18 mouse cellular contexts compared by ENCODE assay signal in the genomic region with DNA sequence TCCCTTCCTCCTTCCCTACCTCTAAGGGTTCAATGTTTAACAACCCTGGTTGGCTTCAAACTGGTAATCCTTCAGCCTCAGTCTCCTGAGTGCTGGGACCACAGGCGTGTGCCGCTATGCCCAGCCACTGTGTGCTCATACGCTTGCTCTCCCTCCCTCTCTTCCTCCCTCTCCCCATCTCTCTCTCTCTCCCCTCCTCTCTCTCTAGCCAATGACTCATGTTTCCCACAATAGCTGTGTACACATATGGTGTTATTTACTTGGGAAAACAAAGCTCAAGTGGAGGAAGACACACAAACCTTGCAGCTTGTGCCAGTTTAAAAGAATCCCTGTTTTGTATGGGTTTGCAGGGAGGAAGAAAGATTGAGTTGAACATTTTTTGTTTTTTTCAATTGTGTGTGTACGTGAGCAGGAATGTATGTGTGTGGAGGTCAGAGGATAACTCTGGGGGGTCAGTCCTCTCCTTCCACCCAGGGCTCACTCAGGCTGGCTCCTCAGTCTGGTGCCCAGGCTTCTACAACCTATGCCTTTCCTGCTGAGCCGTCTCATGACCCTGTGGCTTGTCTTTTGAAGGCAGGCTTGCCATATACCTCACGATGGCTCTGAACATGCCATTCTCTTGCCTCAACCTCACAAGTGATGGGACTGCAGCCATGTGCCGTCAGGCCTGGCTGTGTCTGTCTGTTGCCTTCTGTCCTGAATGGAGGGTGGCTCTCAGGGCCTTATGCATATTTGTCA. TPM values are rescaled to one million over a fixed set of nuclear protein-coding genes. Genes with fewer than 3 reads are reported as not detected.
DNase-seq lines count a peak whose midpoint lies in the region; ATAC-seq and TF ChIP-seq lines count a peak whose summit lies in the region.
"Had no signal": no experiment of that assay in that cellular context is flagged by ENCODE, and none has a peak within 500 bp of the region (broad histone marks: within the 10 kb centered on the region; RNA-seq: fewer than 3 reads in every experiment).

No protein-coding gene starts in this region.

- H3K4me3 ChIP-seq in lung, postnatal 0 days (ENCODE audit: low read depth, low read length): no peak overlapping the region
- 0 out of 2 replicates have a peak overlapping the region, but pooled peaks have one; percentile 11 for H3K4me3 ChIP-seq in olfactory bulb, adult 2 months (ENCODE audit: insufficient read depth, low read depth, low read length)
- H3K4me3 ChIP-seq: lung, embryonic 15.5 days; midbrain, embryonic 13.5 days; neural tube, embryonic 13.5 days had no signal

- H3K4me1 ChIP-seq in lung, postnatal 0 days (ENCODE audit: insufficient read depth, low read depth, low read length): no peaks in the 10 kb centered on the region
- peaks cover 25% of the 10 kb centered on the region for H3K4me1 ChIP-seq in olfactory bulb, adult 2 months (ENCODE audit: control insufficient read depth, insufficient read depth, low read length)
- H3K4me1 ChIP-seq: lung, embryonic 15.5 days; midbrain, embryonic 13.5 days; neural tube, embryonic 13.5 days had no signal

- no peak for TF ChIP-seq EP300 in lung, postnatal 0 days (IDR thresholded peaks at IDR 0.05)

- no peak for TF ChIP-seq POLR2A in olfactory bulb, adult 2 months (IDR thresholded peaks at IDR 0.05; ENCODE audit: insufficient read depth, low read depth, low read length)

- H3K9ac ChIP-seq in lung, postnatal 0 days (replicated peaks; ENCODE audit: low read depth): no peak overlapping the region
- H3K9ac ChIP-seq: lung, embryonic 15.5 days; midbrain, embryonic 13.5 days had no signal

- ATAC-seq in frontal cortex, adult (ENCODE audit: low TSS enrichment): peak; percentile 75
- ATAC-seq in lung, postnatal 0 days: peak; percentile 43
- ATAC-seq: midbrain, embryonic 13.5 days; Patski had no signal

- H3K9me3 ChIP-seq in lung, postnatal 0 days (ENCODE audit: low read length): no peaks in the 10 kb centered on the region
- H3K9me3 ChIP-seq: lung, embryonic 15.5 days; midbrain, embryonic 13.5 days; neural tube, embryonic 13.5 days had no signal

- no peak overlapping the region for H3K4me2 ChIP-seq in lung, postnatal 0 days (replicated peaks; ENCODE audit: low read depth, low read length)
- H3K4me2 ChIP-seq: lung, embryonic 15.5 days; midbrain, embryonic 13.5 days; neural tube, embryonic 13.5 days had no signal

- no peak overlapping the region for H3K27ac ChIP-seq in lung, postnatal 0 days (ENCODE audit: low read length)
- peak overlapping the region; percentile 98 for H3K27ac ChIP-seq in olfactory bulb, adult 2 months (ENCODE audit: insufficient read depth, low read depth, low read length)
- H3K27ac ChIP-seq: lung, embryonic 15.5 days; midbrain, embryonic 13.5 days; neural tube, embryonic 13.5 days had no signal

- H3K36me3 ChIP-seq in lung, postnatal 0 days (ENCODE audit: insufficient read depth, low read length): no peaks in the 10 kb centered on the region

- 64% methylated on average over 7 of the region's 7 CpGs for WGBS in lung, postnatal 0 days
- WGBS in olfactory bulb, adult 2 months: 27% methylated on average over 7 of the region's 7 CpGs

- no peak for DNase-seq in frontal cortex, postnatal 10 days (ENCODE audit: low spot score in 2 of 2)
- DNase-seq in lung, postnatal 0 days (ENCODE audit: low spot score): peak; percentile 28
- DNase-seq in lung, postnatal 25 days (ENCODE audit: low spot score): no peak
- peak; percentile 93 for DNase-seq in cerebellum, adult 9-10 months
- DNase-seq in heart, postnatal 14 days: no peak
- DNase-seq in kidney, adult 8-10 months: no peak
- DNase-seq: adrenal gland, adult 8-10 months; heart, postnatal 10 days; kidney, postnatal 10 days; thymus, postnatal 36 days had no signal

- intact Hi-C loops in heart, postnatal 14 days (cut with DNase I): no loop called here

- no peak for TF ChIP-seq CTCF in lung, postnatal 0 days (IDR thresholded peaks at IDR 0.05)
- TF ChIP-seq CTCF in olfactory bulb, adult 2 months (IDR thresholded peaks at IDR 0.05; ENCODE audit: insufficient read depth, low read depth, low read length): no peak

- H3K27me3 ChIP-seq in lung, postnatal 0 days (replicated peaks; ENCODE audit: insufficient read depth, low read length): no peaks in the 10 kb centered on the region
- H3K27me3 ChIP-seq: lung, embryonic 15.5 days; midbrain, embryonic 13.5 days; neural tube, embryonic 13.5 days; Patski had no signal

RNA-seq across cellular contexts. Expression of gene Limd2, which starts 19.2 kb away (rescaled TPM):
- 225 and 226 TPM in 2 replicates for polyA plus RNA-seq in lung, postnatal 0 days (2015; fragmentation: Nextera tagmentation; extraction: Ambion mirVana)
- polyA plus RNA-seq in olfactory bulb, adult 2 months (2012; ENCODE audit: insufficient read depth, insufficient read length, low replicate concordance, missing spikeins): 164 and 291 TPM in 2 replicates
- 10 to 100 TPM in 1 of 2 experiments, 1 to 10 TPM in 1; 9.7 to 19.3 TPM for total RNA-seq in heart, postnatal 14 days (2021)

RNA-seq across cellular contexts. Expression of gene Gm10840, which starts 19.2 kb away (rescaled TPM):
- not detected in 2 replicates for polyA plus RNA-seq in lung, postnatal 0 days (2015; fragmentation: Nextera tagmentation; extraction: Ambion mirVana)
- polyA plus RNA-seq in olfactory bulb, adult 2 months (2012; ENCODE audit: insufficient read depth, insufficient read length, low replicate concordance, missing spikeins): not detected in 2 replicates
- total RNA-seq in heart, postnatal 14 days (2021): not detected
- total RNA-seq: adrenal gland, adult 8-10 months; heart, postnatal 10 days had no signal
- polyA plus RNA-seq: limb, embryonic 14.5 days; lung, embryonic 15.5 days; midbrain, embryonic 13.5 days; neural tube, embryonic 13.5 days; Patski; stomach, embryonic 14.5 days had no signal

RNA-seq across cellular contexts. Expression of gene Strada, which starts 22.1 kb away (rescaled TPM):
- polyA plus RNA-seq in lung, postnatal 0 days (2015; fragmentation: Nextera tagmentation; extraction: Ambion mirVana): 14.9 and 15.4 TPM in 2 replicates
- polyA plus RNA-seq in olfactory bulb, adult 2 months (2012; ENCODE audit: insufficient read depth, insufficient read length, low replicate concordance, missing spikeins): 209 TPM in 1 of 2 replicates, not detected in the other
- 1 to 10 TPM; 8.7 TPM for total RNA-seq in heart, postnatal 14 days (2021)

RNA-seq across cellular contexts. Expression of gene Ccdc47, which starts 36.3 kb away (rescaled TPM):
- polyA plus RNA-seq in lung, postnatal 0 days (2015; fragmentation: Nextera tagmentation; extraction: Ambion mirVana): 67.7 and 71.1 TPM in 2 replicates
- not detected in 2 replicates for polyA plus RNA-seq in olfactory bulb, adult 2 months (2012; ENCODE audit: insufficient read depth, insufficient read length, low replicate concordance, missing spikeins)
- 10 to 100 TPM; 74.4 to 76.0 TPM for total RNA-seq in heart, postnatal 14 days (2021)

RNA-seq across cellular contexts. Expression of gene Ddx42, which starts 36.8 kb away (rescaled TPM):
- polyA plus RNA-seq in lung, postnatal 0 days (2015; fragmentation: Nextera tagmentation; extraction: Ambion mirVana): 35.3 and 38.4 TPM in 2 replicates
- not detected in 2 replicates for polyA plus RNA-seq in olfactory bulb, adult 2 months (2012; ENCODE audit: insufficient read depth, insufficient read length, low replicate concordance, missing spikeins)
- total RNA-seq in heart, postnatal 14 days (2021): 10 to 100 TPM; 29.2 to 30.0 TPM

Comparison
In these comparisons a context has a peak if more than half of its experiments do, and no peak if none do; other contexts are left out.
1. DNase-seq: peak in lung, postnatal 0 days (single experiment) and cerebellum, adult 9-10 months (single experiment); none in frontal cortex, postnatal 10 days (0 of 2), lung, postnatal 25 days (single experiment), heart, postnatal 14 days (0 of 2) and kidney, adult 8-10 months (0 of 2).